Mouse (Mus musculus): ENCODE data around the gene Mmel1. TPM values are rescaled to one million over a fixed set of nuclear protein-coding genes. Genes with fewer than 3 reads are reported as not detected.

Gene Mmel1
- 0.12 TPM in 1 of 2 replicates, not detected in the other for polyA plus RNA-seq (2014; fragmentation: Nextera tagmentation; extraction: Ambion mirVana)

DNA sequence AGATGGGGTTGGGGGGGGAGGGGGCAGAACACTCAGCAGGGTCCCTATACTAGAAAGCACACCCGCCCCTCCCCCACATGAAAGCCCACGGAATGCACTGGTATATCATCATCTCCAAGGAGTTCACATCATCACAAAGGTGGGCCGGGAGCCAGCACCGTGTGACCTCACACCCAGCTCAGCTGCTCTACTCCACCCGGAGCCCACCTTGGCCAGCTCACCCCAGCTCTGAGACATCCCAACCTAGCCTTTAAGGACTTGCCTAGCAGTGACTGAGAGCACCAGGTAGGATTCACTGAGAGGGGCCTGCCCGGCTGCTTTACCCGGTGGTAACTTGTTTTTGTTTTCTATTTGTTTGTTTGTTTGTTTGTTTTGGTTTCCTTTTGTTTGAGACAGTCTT is at the start of gene Mmel1:
TSS of gene Mmel1 (plus strand) at position 146 of the 400 bp plus-strand sequence.
- H3K9me3 ChIP-seq (ENCODE audit: control insufficient read depth, low read depth, low read length) = no peaks in the 10 kb centered on the region
- no peaks in the 10 kb centered on the region for H3K36me3 ChIP-seq (ENCODE audit: control insufficient read depth, insufficient read depth, low read length)
- H3K9ac ChIP-seq (replicated peaks; ENCODE audit: low read depth, low read length) = no peak within 1 kb of the TSS
- H3K27ac ChIP-seq (ENCODE audit: low read length) = no peak within 1 kb of the TSS
- H3K4me1 ChIP-seq (ENCODE audit: control insufficient read depth, insufficient read depth, low read length) = 0 out of 2 replicates have a peak, but pooled peaks cover 6% of the 10 kb centered on the region
- ATAC-seq (ENCODE audit: insufficient number of reproducible peaks, insufficient read depth, low FRiP score, low read depth) = no peak
- no peak within 1 kb of the TSS for H3K4me2 ChIP-seq (replicated peaks; ENCODE audit: low read depth, low read length)
- 82% methylated on average over 7 of the region's 7 CpGs for WGBS
- H3K4me3 ChIP-seq (ENCODE audit: low read depth, low read length) = no peak within 1 kb of the TSS
- no peaks in the 10 kb centered on the region for H3K27me3 ChIP-seq (ENCODE audit: control insufficient read depth, insufficient read depth, low read length)

DNA sequence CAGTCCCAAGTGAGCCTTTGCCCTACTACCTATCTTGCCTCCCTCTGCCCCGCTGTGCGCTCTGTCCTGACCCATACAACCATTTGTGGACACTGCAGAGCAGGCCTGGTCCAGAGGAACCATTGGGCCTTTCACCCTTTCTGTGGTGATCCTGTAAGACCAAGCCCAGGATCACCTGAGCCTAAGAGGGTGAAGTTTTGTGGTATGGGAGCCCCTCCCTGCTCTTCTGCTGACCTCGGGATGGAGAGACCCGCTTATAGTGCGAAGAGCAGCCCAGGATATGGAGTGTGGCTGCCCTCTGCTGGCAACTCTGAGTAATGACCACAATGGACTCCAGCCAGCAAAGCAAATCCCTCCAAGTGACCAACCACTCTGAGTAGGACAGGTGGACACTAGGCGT is 43.7 kb upstream of the Mmel1 start:
- Histone ChIP-seq H3K4me1 (ENCODE audit: control insufficient read depth, insufficient read depth, low read length) (no peaks in the 10 kb centered on the region), H3K9me3 (ENCODE audit: control insufficient read depth, low read depth, low read length) (no peaks in the 10 kb centered on the region), H3K4me3 (ENCODE audit: low read depth, low read length) (no peak overlapping the region), H3K27me3 (ENCODE audit: control insufficient read depth, insufficient read depth, low read length) (no peaks in the 10 kb centered on the region), H3K4me2 (replicated peaks; ENCODE audit: low read depth, low read length) (no peak overlapping the region), H3K27ac (ENCODE audit: low read length) (no peak overlapping the region), H3K9ac (replicated peaks; ENCODE audit: low read depth, low read length) (no peak overlapping the region), H3K36me3 (ENCODE audit: control insufficient read depth, insufficient read depth, low read length) (no peaks in the 10 kb centered on the region)
- ATAC-seq (ENCODE audit: insufficient number of reproducible peaks, insufficient read depth, low FRiP score, low read depth) = no peak; the same call in 1 of the 2 replicates
- WGBS = 32% methylated on average over 6 of the region's 6 CpGs

DNA sequence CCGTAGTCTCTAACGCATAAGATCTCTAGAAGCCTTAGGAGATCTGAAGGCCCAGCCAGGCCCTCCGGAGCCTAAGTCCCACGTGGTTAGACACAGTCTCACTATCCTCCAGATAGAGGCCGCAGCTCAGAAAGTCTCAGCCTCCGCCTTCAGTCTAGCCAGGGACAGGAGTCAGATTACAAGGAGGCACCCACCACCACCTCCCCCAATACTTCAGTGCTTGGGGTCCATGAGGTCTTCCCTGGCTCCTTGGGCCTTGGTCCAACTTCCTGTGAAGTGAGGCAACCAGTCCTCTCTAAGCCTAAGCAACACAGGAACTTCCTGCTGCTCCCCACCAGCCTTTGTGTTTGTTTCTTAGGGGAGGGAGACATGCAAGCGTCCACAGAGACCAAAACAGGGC is 43.2 kb upstream of the Mmel1 start:
- Histone ChIP-seq H3K9ac (replicated peaks; ENCODE audit: low read depth, low read length) (no peak overlapping the region), H3K4me3 (ENCODE audit: low read depth, low read length) (no peak overlapping the region), H3K4me1 (ENCODE audit: control insufficient read depth, insufficient read depth, low read length) (no peaks in the 10 kb centered on the region), H3K36me3 (ENCODE audit: control insufficient read depth, insufficient read depth, low read length) (no peaks in the 10 kb centered on the region), H3K27me3 (ENCODE audit: control insufficient read depth, insufficient read depth, low read length) (no peaks in the 10 kb centered on the region), H3K9me3 (ENCODE audit: control insufficient read depth, low read depth, low read length) (no peaks in the 10 kb centered on the region), H3K27ac (ENCODE audit: low read length) (no peak overlapping the region), H3K4me2 (replicated peaks; ENCODE audit: low read depth, low read length) (no peak overlapping the region)
- ATAC-seq (ENCODE audit: insufficient number of reproducible peaks, insufficient read depth, low FRiP score, low read depth) = no peak
- WGBS = 60% methylated on average over 7 of the region's 7 CpGs

DNA sequence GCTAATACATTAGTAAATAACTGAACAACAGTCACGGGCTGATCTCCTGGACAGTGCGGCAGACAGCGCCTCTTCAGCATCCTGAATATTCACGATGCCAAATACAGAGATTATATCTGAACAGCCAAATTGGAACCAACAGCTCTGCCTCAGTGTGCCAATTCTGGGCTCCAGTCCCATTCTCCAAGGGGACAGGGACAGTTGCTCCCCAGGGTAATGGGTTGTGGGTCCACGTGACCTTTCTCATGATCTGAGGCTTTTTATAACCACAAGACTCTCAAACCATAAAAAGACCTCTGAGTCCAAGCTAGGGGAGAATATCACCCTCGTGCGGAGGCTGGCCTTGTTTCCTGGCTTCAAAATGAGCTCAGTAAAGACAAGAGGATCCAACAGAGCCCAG is 42.2 kb upstream of the Mmel1 start:
- ATAC-seq (ENCODE audit: insufficient number of reproducible peaks, insufficient read depth, low FRiP score, low read depth) = no peak
- 88% methylated on average over 7 of the region's 7 CpGs for WGBS

DNA sequence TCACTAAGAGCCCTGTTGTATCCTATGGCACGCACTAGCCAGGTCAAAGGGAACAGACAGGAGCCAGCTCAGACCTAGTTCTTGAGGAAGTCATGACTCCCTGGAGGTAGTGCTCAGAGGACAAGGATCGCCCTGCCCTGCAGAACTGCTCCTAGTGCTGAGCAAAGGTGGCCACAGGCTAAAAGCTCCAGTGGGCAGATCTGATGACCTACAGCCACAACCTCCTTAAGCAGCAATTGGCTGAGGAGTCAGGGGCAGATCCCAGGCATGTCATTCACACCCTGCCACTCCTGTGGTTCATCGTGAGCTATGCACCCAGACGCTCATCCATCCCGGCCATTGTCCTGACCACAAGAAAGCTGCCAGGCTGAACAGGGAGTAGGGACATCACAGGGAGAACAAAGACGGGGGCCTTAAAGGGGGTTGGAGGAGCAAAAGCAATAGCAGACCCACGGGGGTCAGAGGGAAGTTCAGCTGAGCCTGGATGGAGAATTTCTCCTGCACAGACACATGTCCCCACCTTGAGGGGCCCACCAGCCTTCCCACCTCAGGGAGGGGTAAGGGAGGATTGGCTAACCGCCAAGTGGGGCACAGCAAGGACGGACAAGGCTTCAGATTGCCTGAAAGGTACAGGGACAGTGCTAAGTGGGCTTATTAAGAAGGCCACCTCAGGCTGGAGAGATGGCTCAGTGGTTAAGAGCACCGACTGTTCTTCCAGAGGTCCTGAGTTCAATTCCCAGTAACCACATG is 41.3 kb upstream of the Mmel1 start:
- 49% methylated on average over 10 of the region's 10 CpGs for WGBS
- no peak overlapping the region for H3K4me3 ChIP-seq (ENCODE audit: low read depth, low read length)
- no peaks in the 10 kb centered on the region for H3K4me1 ChIP-seq (ENCODE audit: control insufficient read depth, insufficient read depth, low read length)
- H3K36me3 ChIP-seq (ENCODE audit: control insufficient read depth, insufficient read depth, low read length) = no peaks in the 10 kb centered on the region
- H3K27me3 ChIP-seq (ENCODE audit: control insufficient read depth, insufficient read depth, low read length) = no peaks in the 10 kb centered on the region
- no peaks in the 10 kb centered on the region for H3K9me3 ChIP-seq (ENCODE audit: control insufficient read depth, low read depth, low read length)
- H3K4me2 ChIP-seq (replicated peaks; ENCODE audit: low read depth, low read length) = no peak overlapping the region
- ATAC-seq (ENCODE audit: insufficient number of reproducible peaks, insufficient read depth, low FRiP score, low read depth) = no peak
- no peak overlapping the region for H3K27ac ChIP-seq (ENCODE audit: low read length)
- no peak overlapping the region for H3K9ac ChIP-seq (replicated peaks; ENCODE audit: low read depth, low read length)

More for the DNA sequence above, 42.2 kb upstream of the Mmel1 start:
- no peak overlapping the region for H3K4me3 ChIP-seq (ENCODE audit: low read depth, low read length)
- no peaks in the 10 kb centered on the region for H3K4me1 ChIP-seq (ENCODE audit: control insufficient read depth, insufficient read depth, low read length)
- no peaks in the 10 kb centered on the region for H3K36me3 ChIP-seq (ENCODE audit: control insufficient read depth, insufficient read depth, low read length)
- H3K4me2 ChIP-seq (replicated peaks; ENCODE audit: low read depth, low read length) = no peak overlapping the region
- no peak overlapping the region for H3K27ac ChIP-seq (ENCODE audit: low read length)
- no peaks in the 10 kb centered on the region for H3K27me3 ChIP-seq (ENCODE audit: control insufficient read depth, insufficient read depth, low read length)
- H3K9me3 ChIP-seq (ENCODE audit: control insufficient read depth, low read depth, low read length) = no peaks in the 10 kb centered on the region
- H3K9ac ChIP-seq (replicated peaks; ENCODE audit: low read depth, low read length) = no peak overlapping the region

DNA sequence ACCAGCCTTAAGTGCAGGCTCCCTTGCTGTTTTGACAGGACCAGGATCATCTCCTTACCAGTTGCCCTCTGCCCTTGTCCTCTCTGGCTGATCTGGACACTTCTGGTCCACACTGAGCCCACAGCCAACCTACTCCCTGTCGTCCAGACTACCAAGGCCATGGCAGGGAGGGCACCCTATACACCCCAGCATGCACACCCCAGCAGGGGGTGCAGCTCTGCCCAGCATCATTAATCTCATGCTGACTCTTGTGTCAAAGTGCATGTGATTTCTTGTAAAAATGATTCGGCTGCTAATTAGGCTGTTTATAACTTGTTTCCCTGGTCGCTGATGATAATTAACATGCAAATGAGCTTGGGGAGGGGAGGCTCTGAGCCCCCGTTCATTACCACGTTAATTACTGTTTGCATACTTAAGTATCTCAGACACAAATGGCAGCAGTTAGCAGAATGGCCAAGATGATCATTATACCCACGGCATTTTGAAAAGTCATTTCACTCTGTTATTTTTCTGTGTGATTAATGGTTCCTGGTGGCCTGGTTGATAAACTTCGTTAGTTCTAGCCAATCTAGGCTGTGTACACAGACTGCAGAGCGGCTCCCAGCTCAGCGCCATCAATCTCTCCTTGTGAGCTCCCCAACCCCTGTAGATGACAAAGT is 37.3 kb upstream of the Mmel1 start:
- H3K9me3 ChIP-seq (ENCODE audit: control insufficient read depth, low read depth, low read length) = no peaks in the 10 kb centered on the region
- no peak overlapping the region for H3K9ac ChIP-seq (replicated peaks; ENCODE audit: low read depth, low read length)
- no peaks in the 10 kb centered on the region for H3K4me1 ChIP-seq (ENCODE audit: control insufficient read depth, insufficient read depth, low read length)
- WGBS = 33% methylated on average over 9 of the region's 9 CpGs
- H3K4me3 ChIP-seq (ENCODE audit: low read depth, low read length) = no peak overlapping the region
- ATAC-seq (ENCODE audit: insufficient number of reproducible peaks, insufficient read depth, low FRiP score, low read depth) = no peak
- H3K36me3 ChIP-seq (ENCODE audit: control insufficient read depth, insufficient read depth, low read length) = no peaks in the 10 kb centered on the region
- no peaks in the 10 kb centered on the region for H3K27me3 ChIP-seq (ENCODE audit: control insufficient read depth, insufficient read depth, low read length)
- H3K27ac ChIP-seq (ENCODE audit: low read length) = no peak overlapping the region
- H3K4me2 ChIP-seq (replicated peaks; ENCODE audit: low read depth, low read length) = no peak overlapping the region

DNA sequence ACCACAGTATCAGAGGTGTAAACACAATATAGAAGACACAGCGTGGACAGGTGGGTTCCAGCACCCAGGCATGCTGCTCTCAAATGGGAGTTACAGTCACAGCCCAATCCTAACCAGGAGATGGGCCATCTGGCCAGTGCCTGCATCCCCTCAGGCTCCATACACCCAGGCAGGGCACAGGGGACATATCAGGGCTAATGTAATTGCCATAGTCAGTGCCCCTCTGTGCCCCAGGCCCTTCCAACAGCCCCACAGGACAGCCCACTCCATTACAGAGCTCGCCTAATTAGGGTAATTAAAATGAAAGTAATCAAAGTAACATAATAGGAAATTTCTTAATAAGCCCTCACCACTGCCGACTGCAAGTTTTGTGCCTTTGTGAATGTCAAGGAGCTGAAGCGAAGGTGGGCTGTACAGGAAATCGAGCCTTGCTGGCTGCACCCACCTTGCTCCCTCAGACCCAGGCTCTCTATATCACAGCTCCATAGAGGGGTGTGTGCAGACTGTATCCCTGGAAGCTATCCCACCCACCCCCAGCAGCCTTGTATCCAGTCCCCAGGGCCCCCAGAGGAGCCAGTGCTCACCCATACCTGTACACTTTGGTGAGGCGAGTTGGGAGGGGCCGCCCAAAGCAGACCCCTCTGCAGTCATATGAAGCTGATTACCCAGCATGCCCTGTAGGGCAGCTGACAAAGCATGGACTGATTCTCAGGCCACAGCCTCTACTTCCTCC is 33.0 kb upstream of the Mmel1 start:
- no peaks in the 10 kb centered on the region for H3K4me1 ChIP-seq (ENCODE audit: control insufficient read depth, insufficient read depth, low read length)
- no peaks in the 10 kb centered on the region for H3K36me3 ChIP-seq (ENCODE audit: control insufficient read depth, insufficient read depth, low read length)
- no peak overlapping the region for H3K4me2 ChIP-seq (replicated peaks; ENCODE audit: low read depth, low read length)
- H3K4me3 ChIP-seq (ENCODE audit: low read depth, low read length) = no peak overlapping the region
- no peaks in the 10 kb centered on the region for H3K9me3 ChIP-seq (ENCODE audit: control insufficient read depth, low read depth, low read length)
- no peak overlapping the region for H3K9ac ChIP-seq (replicated peaks; ENCODE audit: low read depth, low read length)
- ATAC-seq (ENCODE audit: insufficient number of reproducible peaks, insufficient read depth, low FRiP score, low read depth) = no peak
- H3K27ac ChIP-seq (ENCODE audit: low read length) = no peak overlapping the region
- WGBS = 77% methylated on average over 7 of the region's 7 CpGs
- H3K27me3 ChIP-seq (ENCODE audit: control insufficient read depth, insufficient read depth, low read length) = no peaks in the 10 kb centered on the region

DNA sequence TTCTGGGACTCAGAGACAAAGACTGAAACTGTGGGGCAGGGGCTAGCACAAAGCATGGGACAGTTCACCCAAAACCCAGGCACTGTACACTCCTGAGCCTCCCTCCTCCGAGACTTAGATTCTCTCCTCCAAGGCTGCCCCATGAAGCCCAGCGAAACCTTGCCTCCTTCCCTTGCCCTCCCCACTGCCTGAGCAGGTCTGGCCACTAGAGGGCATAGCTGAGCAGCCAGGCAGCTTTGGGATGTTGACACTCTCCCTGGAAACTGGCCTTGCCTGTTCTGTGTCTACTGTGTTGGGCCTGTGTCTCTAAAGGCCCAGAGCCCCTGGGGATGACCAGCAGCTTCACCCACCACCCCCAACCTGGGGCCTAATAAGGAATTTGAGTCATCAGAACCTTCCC is 32.2 kb upstream of the Mmel1 start, which contains the start of gene Ttc34:
TSS of gene Ttc34 (plus strand) at position 290 of the 400 bp plus-strand sequence.
- Histone ChIP-seq H3K9me3 (ENCODE audit: control insufficient read depth, low read depth, low read length) (no peaks in the 10 kb centered on the region), H3K4me1 (ENCODE audit: control insufficient read depth, insufficient read depth, low read length) (no peaks in the 10 kb centered on the region), H3K4me2 (replicated peaks; ENCODE audit: low read depth, low read length) (no peak within 1 kb of the TSS), H3K9ac (replicated peaks; ENCODE audit: low read depth, low read length) (no peak within 1 kb of the TSS), H3K27me3 (ENCODE audit: control insufficient read depth, insufficient read depth, low read length) (no peaks in the 10 kb centered on the region), H3K36me3 (ENCODE audit: control insufficient read depth, insufficient read depth, low read length) (no peaks in the 10 kb centered on the region), H3K27ac (ENCODE audit: low read length) (no peak within 1 kb of the TSS), H3K4me3 (ENCODE audit: low read depth, low read length) (no peak within 1 kb of the TSS)
- no peak; the same call in 1 of the 2 replicates for ATAC-seq (ENCODE audit: insufficient number of reproducible peaks, insufficient read depth, low FRiP score, low read depth)
- WGBS = 58% methylated on average over 2 of the region's 2 CpGs

All from stomach, embryonic 14.5 days (tissue).